7 mouse cellular contexts compared by ENCODE assay signal in genomic region chr8:83668010-83668916, GRCm38 (mm10). TPM values are rescaled to one million over a fixed set of nuclear protein-coding genes. Genes with fewer than 3 reads are reported as not detected.
DNase-seq lines count a peak whose midpoint lies in the region; ATAC-seq and TF ChIP-seq lines count a peak whose summit lies in the region.

No protein-coding gene starts in this region.

- peaks cover 17% of the 10 kb centered on the region for H3K4me1 ChIP-seq in heart, embryonic 16.5 days (ENCODE audit: control insufficient read depth, insufficient read depth, low read length)
- peaks cover 9% of the 10 kb centered on the region; the same call in 1 of the 2 replicates for H3K4me1 ChIP-seq in spleen, adult 2 months (ENCODE audit: control insufficient read depth, insufficient read depth, insufficient read length)

- peak; percentile 9; the same call in 1 of the 2 replicates for ATAC-seq in heart, embryonic 16.5 days (replicated peaks; ENCODE audit: extremely low read depth, insufficient read depth, low FRiP score)

- no peaks in the 10 kb centered on the region for H3K9me3 ChIP-seq in heart, embryonic 16.5 days (replicated peaks; ENCODE audit: control insufficient read depth, low read length)

- peak overlapping the region; percentile 82 for H3K4me2 ChIP-seq in heart, embryonic 16.5 days (ENCODE audit: low read depth, low read length)

- DNase-seq in ES-CJ7 (ENCODE audit: low read depth, low spot score): peak; percentile 87
- DNase-seq in adrenal gland, adult 2 months: peak; percentile 81
- peak; percentile 84 for DNase-seq in embryo, embryonic 9.5 days (ENCODE audit: extremely low spot score)
- DNase-seq in layer of hippocampus, postnatal 25 days (ENCODE audit: extremely low spot score in 1 of 2, low spot score in 1 of 2): peak; percentile 63 to 72
- DNase-seq in mesoderm, embryonic 11.5 days (ENCODE audit: low read depth, low spot score): peak; percentile 88
- DNase-seq in spleen, adult 2 months (ENCODE audit: low read depth in 1 of 2, low spot score in 2 of 2): peak; percentile 30 to 55

- no peak overlapping the region for H3K27ac ChIP-seq in heart, embryonic 16.5 days (ENCODE audit: low read length)
- no peak overlapping the region for H3K27ac ChIP-seq in spleen, adult 2 months (ENCODE audit: insufficient read depth, low read length)

- TF ChIP-seq CTCF in spleen, adult 2 months (IDR thresholded peaks at IDR 0.05; ENCODE audit: extremely low read depth, insufficient read depth, insufficient read length, insufficient replicate concordance): peak; percentile 66; the same call in 1 of the 2 replicates

- no peak for TF ChIP-seq POLR2A in spleen, adult 2 months (IDR thresholded peaks at IDR 0.05; ENCODE audit: low read depth, low read length)

- 0 out of 2 replicates have a peak, but pooled peaks cover 2% of the 10 kb centered on the region for H3K27me3 ChIP-seq in heart, embryonic 16.5 days (ENCODE audit: control insufficient read depth, insufficient read depth, low read length)
- H3K27me3 ChIP-seq in spleen, adult 2 months (ENCODE audit: control insufficient read depth, insufficient read depth, low read length): no peaks in the 10 kb centered on the region

- 26% methylated on average over 80 of the region's 80 CpGs for WGBS in heart, embryonic 16.5 days
- WGBS in spleen, adult 2 months: 70% methylated on average over 80 of the region's 80 CpGs

- H3K9ac ChIP-seq in heart, embryonic 16.5 days (ENCODE audit: low read length): peak overlapping the region; percentile 66

- H3K36me3 ChIP-seq in heart, embryonic 16.5 days (ENCODE audit: control insufficient read depth, insufficient read depth): peaks cover 33% of the 10 kb centered on the region
- peaks cover 36% of the 10 kb centered on the region for H3K36me3 ChIP-seq in spleen, adult 2 months (ENCODE audit: control insufficient read depth, insufficient read depth, low read length)

- H3K4me3 ChIP-seq in heart, embryonic 16.5 days (ENCODE audit: low read length): peak overlapping the region; percentile 51
- H3K4me3 ChIP-seq in spleen, adult 2 months (ENCODE audit: extremely low read depth, insufficient read depth, insufficient read length): no peak overlapping the region; the same call in 1 of the 2 replicates

RNA-seq across cellular contexts. Expression of gene Ptger1, which starts 1.8 kb away (rescaled TPM):
- total RNA-seq in adrenal gland, adult 2 months (2021): 1 to 10 TPM in 1 of 2 experiments, under 1 TPM in 1; 0.76 to 1.1 TPM
- 2.1 and 2.8 TPM in 2 replicates for polyA plus RNA-seq in adrenal gland, adult 2 months (2012; rRNA removed)
- 0.43 and 0.69 TPM in 2 replicates for polyA plus RNA-seq in heart, embryonic 16.5 days (2015; fragmentation: Nextera tagmentation; extraction: Ambion mirVana)
- 1 to 10 TPM; 1.3 to 1.6 TPM for total RNA-seq in layer of hippocampus, postnatal 25 days (2021)
- 2.3 TPM in 2 replicates for polyA plus RNA-seq in spleen, adult 2 months (2012; rRNA removed)

RNA-seq across cellular contexts. Expression of gene Gipc1, which starts 15.8 kb away (rescaled TPM):
- total RNA-seq in adrenal gland, adult 2 months (2021): 10 to 100 TPM; 29.5 to 50.1 TPM
- 53.8 and 56.4 TPM in 2 replicates for polyA plus RNA-seq in adrenal gland, adult 2 months (2012; rRNA removed)
- 135 and 146 TPM in 2 replicates for polyA plus RNA-seq in heart, embryonic 16.5 days (2015; fragmentation: Nextera tagmentation; extraction: Ambion mirVana)
- 10 to 100 TPM; 67.7 to 69.2 TPM for total RNA-seq in layer of hippocampus, postnatal 25 days (2021)
- 27.7 and 32.5 TPM in 2 replicates for polyA plus RNA-seq in spleen, adult 2 months (2012; rRNA removed)

RNA-seq across cellular contexts. Expression of gene Pkn1, which starts 30.7 kb away (rescaled TPM):
- 100 to 1,000 TPM; 110 to 115 TPM for total RNA-seq in adrenal gland, adult 2 months (2021)
- polyA plus RNA-seq in adrenal gland, adult 2 months (2012; rRNA removed): 138 and 164 TPM in 2 replicates
- polyA plus RNA-seq in heart, embryonic 16.5 days (2015; fragmentation: Nextera tagmentation; extraction: Ambion mirVana): 17.5 and 20.2 TPM in 2 replicates
- 10 to 100 TPM; 42.2 to 57.6 TPM for total RNA-seq in layer of hippocampus, postnatal 25 days (2021)
- polyA plus RNA-seq in spleen, adult 2 months (2012; rRNA removed): 165 and 208 TPM in 2 replicates

RNA-seq across cellular contexts. Expression of gene Ddx39, which starts 46.7 kb away (rescaled TPM):
- 10 to 100 TPM; 15.3 to 20.9 TPM for total RNA-seq in adrenal gland, adult 2 months (2021)
- 13.4 and 14.1 TPM in 2 replicates for polyA plus RNA-seq in adrenal gland, adult 2 months (2012; rRNA removed)
- 141 and 147 TPM in 2 replicates for polyA plus RNA-seq in heart, embryonic 16.5 days (2015; fragmentation: Nextera tagmentation; extraction: Ambion mirVana)
- total RNA-seq in layer of hippocampus, postnatal 25 days (2021): 10 to 100 TPM; 14.4 to 17.2 TPM
- 52.9 TPM in 2 replicates for polyA plus RNA-seq in spleen, adult 2 months (2012; rRNA removed)
